Mouse (Mus musculus): ENCODE data around the gene Ift81. TPM values are rescaled to one million over a fixed set of nuclear protein-coding genes. Genes with fewer than 3 reads are reported as not detected.
A peak's percentile ranks its signal among the peaks of the same experiment; 100 is the strongest.

Ift81 gene
- polyA plus RNA-seq, 1 experiment from 2014 or later = 17.4 TPM

- 87% methylated on average over 11 of the region's 11 CpGs for WGBS
- ATAC-seq (ENCODE audit: low FRiP score, low TSS enrichment) = no peak
Observed at GRCm38 (mm10) chr5:122646050-122646449, 31.7 kb upstream of the Ift81 start.

GRCm38 (mm10) chr5:122645290-122645689 lies 31.0 kb upstream of the Ift81 start:
- H3K4me2 ChIP-seq (replicated peaks; ENCODE audit: low read depth) = no peak overlapping the region
- no peak for TF ChIP-seq CTCF (IDR thresholded peaks at IDR 0.05; ENCODE audit: low read depth)
- no peak for TF ChIP-seq EP300 (optimal IDR thresholded peaks at IDR 0.05)
- no peaks in the 10 kb centered on the region for H3K9me3 ChIP-seq (ENCODE audit: control insufficient read depth, low read length)
- H3K4me1 ChIP-seq (replicated peaks; ENCODE audit: control insufficient read depth, insufficient read depth) = no peaks in the 10 kb centered on the region
- ATAC-seq (ENCODE audit: low FRiP score, low TSS enrichment) (no peak), DNase-seq (ENCODE audit: low spot score) (no peak)
- no peak overlapping the region for H3K9ac ChIP-seq (ENCODE audit: low read length)
- 75% methylated on average over 6 of the region's 6 CpGs for WGBS
- no peak overlapping the region for H3K27ac ChIP-seq (replicated peaks)
- H3K27me3 ChIP-seq (ENCODE audit: control insufficient read depth, insufficient read depth, low read length) = no peaks in the 10 kb centered on the region
- H3K36me3 ChIP-seq (ENCODE audit: control insufficient read depth, insufficient read depth, low read length) = no peaks in the 10 kb centered on the region
- no peak overlapping the region for H3K4me3 ChIP-seq (ENCODE audit: low read depth, low read length)

More at GRCm38 (mm10) chr5:122646050-122646449, 31.7 kb upstream of the Ift81 start:
- H3K36me3 ChIP-seq (ENCODE audit: control insufficient read depth, insufficient read depth, low read length) = no peaks in the 10 kb centered on the region
- TF ChIP-seq CTCF (IDR thresholded peaks at IDR 0.05; ENCODE audit: low read depth) (no peak), EP300 (optimal IDR thresholded peaks at IDR 0.05) (no peak)
- no peaks in the 10 kb centered on the region for H3K27me3 ChIP-seq (ENCODE audit: control insufficient read depth, insufficient read depth, low read length)
- no peaks in the 10 kb centered on the region for H3K4me1 ChIP-seq (replicated peaks; ENCODE audit: control insufficient read depth, insufficient read depth)
- no peak overlapping the region for H3K4me3 ChIP-seq (ENCODE audit: low read depth, low read length)
- H3K27ac ChIP-seq (replicated peaks) = no peak overlapping the region
- no peaks in the 10 kb centered on the region for H3K9me3 ChIP-seq (ENCODE audit: control insufficient read depth, low read length)
- no peak overlapping the region for H3K9ac ChIP-seq (ENCODE audit: low read length)
- no peak for DNase-seq (ENCODE audit: low spot score)
- H3K4me2 ChIP-seq (replicated peaks; ENCODE audit: low read depth) = no peak overlapping the region

- Histone ChIP-seq H3K4me2 (replicated peaks; ENCODE audit: low read depth) (peak overlapping the region; percentile 23), H3K36me3 (ENCODE audit: control insufficient read depth, insufficient read depth, low read length) (no peaks in the 10 kb centered on the region), H3K4me3 (ENCODE audit: low read depth, low read length) (peak overlapping the region; percentile 12; the same call in 1 of the 2 replicates), H3K4me1 (replicated peaks; ENCODE audit: control insufficient read depth, insufficient read depth) (no peaks in the 10 kb centered on the region), H3K9me3 (ENCODE audit: control insufficient read depth, low read length) (no peaks in the 10 kb centered on the region), H3K27me3 (ENCODE audit: control insufficient read depth, insufficient read depth, low read length) (no peaks in the 10 kb centered on the region), H3K27ac (replicated peaks) (peak overlapping the region; percentile 59), H3K9ac (ENCODE audit: low read length) (peak overlapping the region; percentile 35)
- TF ChIP-seq CTCF (IDR thresholded peaks at IDR 0.05; ENCODE audit: low read depth) (no peak), EP300 (optimal IDR thresholded peaks at IDR 0.05) (no peak)
- ATAC-seq (ENCODE audit: low FRiP score, low TSS enrichment) (peak; percentile 39; the same call in 1 of the 2 replicates), DNase-seq (ENCODE audit: low spot score) (no peak)
- WGBS = 51% methylated on average over 15 of the region's 15 CpGs
Observed at GRCm38 (mm10) chr5:122644111-122644607, 29.8 kb upstream of the Ift81 start.

- TF ChIP-seq EP300 (optimal IDR thresholded peaks at IDR 0.05) (no peak), CTCF (IDR thresholded peaks at IDR 0.05; ENCODE audit: low read depth) (no peak)
- Histone ChIP-seq H3K4me2 (replicated peaks; ENCODE audit: low read depth) (peak within 1 kb of the TSS; percentile 23), H3K4me1 (replicated peaks; ENCODE audit: control insufficient read depth, insufficient read depth) (no peaks in the 10 kb centered on the region), H3K27ac (replicated peaks) (peak within 1 kb of the TSS; percentile 59), H3K9me3 (ENCODE audit: control insufficient read depth, low read length) (no peaks in the 10 kb centered on the region), H3K27me3 (ENCODE audit: control insufficient read depth, insufficient read depth, low read length) (no peaks in the 10 kb centered on the region), H3K36me3 (ENCODE audit: control insufficient read depth, insufficient read depth, low read length) (no peaks in the 10 kb centered on the region), H3K4me3 (ENCODE audit: low read depth, low read length) (peak within 1 kb of the TSS; percentile 12; the same call in 1 of the 2 replicates), H3K9ac (ENCODE audit: low read length) (peak within 1 kb of the TSS; percentile 35)
- 44% methylated on average over 12 of the region's 12 CpGs for WGBS
- peak; percentile 56 for DNase-seq (ENCODE audit: low spot score)
- ATAC-seq (ENCODE audit: low FRiP score, low TSS enrichment) = peak; percentile 36; the same call in 1 of the 2 replicates
Observed at GRCm38 (mm10) chr5:122643701-122644100, 29.4 kb upstream of the Ift81 start, which contains the start of gene P2rx7. Gene P2rx7 (plus strand): TSS chr5:122643911.

GRCm38 (mm10) chr5:122639986-122640385 lies 25.7 kb upstream of the Ift81 start:
- Histone ChIP-seq H3K27ac (replicated peaks) (no peak overlapping the region), H3K4me3 (ENCODE audit: low read depth, low read length) (no peak overlapping the region), H3K9me3 (ENCODE audit: control insufficient read depth, low read length) (no peaks in the 10 kb centered on the region), H3K27me3 (ENCODE audit: control insufficient read depth, insufficient read depth, low read length) (no peaks in the 10 kb centered on the region), H3K9ac (ENCODE audit: low read length) (no peak overlapping the region), H3K4me2 (replicated peaks; ENCODE audit: low read depth) (no peak overlapping the region), H3K4me1 (replicated peaks; ENCODE audit: control insufficient read depth, insufficient read depth) (no peaks in the 10 kb centered on the region), H3K36me3 (ENCODE audit: control insufficient read depth, insufficient read depth, low read length) (no peaks in the 10 kb centered on the region)
- ATAC-seq (ENCODE audit: low FRiP score, low TSS enrichment) (no peak), DNase-seq (ENCODE audit: low spot score) (no peak)
- TF ChIP-seq CTCF (IDR thresholded peaks at IDR 0.05; ENCODE audit: low read depth) (peak; percentile 43), EP300 (optimal IDR thresholded peaks at IDR 0.05) (no peak)
- WGBS = 81% methylated on average over 5 of the region's 5 CpGs

GRCm38 (mm10) chr5:122639517-122639916 lies 25.2 kb upstream of the Ift81 start:
- Histone ChIP-seq H3K36me3 (ENCODE audit: control insufficient read depth, insufficient read depth, low read length) (no peaks in the 10 kb centered on the region), H3K9me3 (ENCODE audit: control insufficient read depth, low read length) (no peaks in the 10 kb centered on the region), H3K9ac (ENCODE audit: low read length) (no peak overlapping the region), H3K4me3 (ENCODE audit: low read depth, low read length) (no peak overlapping the region), H3K4me1 (replicated peaks; ENCODE audit: control insufficient read depth, insufficient read depth) (no peaks in the 10 kb centered on the region), H3K4me2 (replicated peaks; ENCODE audit: low read depth) (no peak overlapping the region), H3K27ac (replicated peaks) (no peak overlapping the region), H3K27me3 (ENCODE audit: control insufficient read depth, insufficient read depth, low read length) (no peaks in the 10 kb centered on the region)
- ATAC-seq (ENCODE audit: low FRiP score, low TSS enrichment) = no peak
- DNase-seq (ENCODE audit: low spot score) = no peak
- WGBS = 89% methylated on average over 4 of the region's 4 CpGs
- TF ChIP-seq EP300 (optimal IDR thresholded peaks at IDR 0.05) (no peak), CTCF (IDR thresholded peaks at IDR 0.05; ENCODE audit: low read depth) (no peak)
